Mouse (Mus musculus): ENCODE measurements at regions not wholly inside any gene's neighbourhood (a gene's known extent, or its start where the extent isn't known, plus 50 kb on each side); places are given as distances from the start of the nearest gene placed in this dataset.

GRCm38 (mm10) chr12:12765055-12765454 is 176.7 kb downstream of the Mycn start:
- no peak for TF ChIP-seq CTCF (IDR thresholded peaks at IDR 0.05; ENCODE audit: control insufficient read depth, insufficient read depth, low read length)
- no peak for TF ChIP-seq POLR2A (IDR thresholded peaks at IDR 0.05; ENCODE audit: borderline replicate concordance, control insufficient read depth, low read depth, low read length)
